Mouse (Mus musculus): ENCODE measurements around the gene Pars2. TPM values are rescaled to one million over a fixed set of nuclear protein-coding genes. Genes with fewer than 3 reads are reported as not detected.

Gene Pars2
- 1 to 10 TPM; 5.1 to 9.5 (median 8.5) TPM for total RNA-seq (2022)

DNA sequence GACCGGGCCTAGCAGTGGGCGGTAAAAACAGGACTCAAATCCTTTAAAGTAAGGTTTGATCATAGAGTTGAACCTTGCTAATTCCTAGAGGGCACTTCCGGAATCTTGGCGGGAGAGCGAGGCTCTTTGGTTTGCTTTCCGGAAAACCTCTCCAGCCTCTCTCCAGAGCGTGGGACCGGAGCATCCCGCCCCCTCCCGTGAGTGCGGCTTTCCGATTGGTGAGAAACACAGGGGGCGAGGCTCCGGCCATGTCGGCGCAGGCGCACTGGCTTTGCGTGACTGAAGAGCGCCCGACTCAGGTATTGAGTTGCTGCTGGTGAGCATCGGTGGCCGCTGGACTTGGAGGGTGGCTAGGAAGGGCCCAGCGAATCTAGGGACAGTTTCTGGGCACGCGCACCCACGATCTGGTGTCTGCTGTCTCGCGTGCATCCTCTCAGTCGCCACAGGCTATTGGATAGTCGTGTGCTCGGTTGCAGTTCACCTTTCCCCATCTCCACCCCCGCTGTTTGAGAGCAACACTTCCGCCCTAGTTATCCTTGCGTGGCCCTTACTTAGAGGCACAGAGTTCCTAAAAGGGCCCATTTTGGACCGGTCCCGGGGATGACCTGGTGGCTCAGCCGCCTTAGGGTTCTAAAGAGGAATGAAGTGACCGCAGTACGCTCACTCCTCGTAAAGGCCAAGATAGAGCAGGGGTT is at the start of gene Pars2:
Gene Pars2, plus strand, starts transcription at position 237 of the 695 bp plus-strand sequence.
- DNase-seq (ENCODE audit: low spot score in 2 of 2), result peak; percentile 96 to 97

DNA sequence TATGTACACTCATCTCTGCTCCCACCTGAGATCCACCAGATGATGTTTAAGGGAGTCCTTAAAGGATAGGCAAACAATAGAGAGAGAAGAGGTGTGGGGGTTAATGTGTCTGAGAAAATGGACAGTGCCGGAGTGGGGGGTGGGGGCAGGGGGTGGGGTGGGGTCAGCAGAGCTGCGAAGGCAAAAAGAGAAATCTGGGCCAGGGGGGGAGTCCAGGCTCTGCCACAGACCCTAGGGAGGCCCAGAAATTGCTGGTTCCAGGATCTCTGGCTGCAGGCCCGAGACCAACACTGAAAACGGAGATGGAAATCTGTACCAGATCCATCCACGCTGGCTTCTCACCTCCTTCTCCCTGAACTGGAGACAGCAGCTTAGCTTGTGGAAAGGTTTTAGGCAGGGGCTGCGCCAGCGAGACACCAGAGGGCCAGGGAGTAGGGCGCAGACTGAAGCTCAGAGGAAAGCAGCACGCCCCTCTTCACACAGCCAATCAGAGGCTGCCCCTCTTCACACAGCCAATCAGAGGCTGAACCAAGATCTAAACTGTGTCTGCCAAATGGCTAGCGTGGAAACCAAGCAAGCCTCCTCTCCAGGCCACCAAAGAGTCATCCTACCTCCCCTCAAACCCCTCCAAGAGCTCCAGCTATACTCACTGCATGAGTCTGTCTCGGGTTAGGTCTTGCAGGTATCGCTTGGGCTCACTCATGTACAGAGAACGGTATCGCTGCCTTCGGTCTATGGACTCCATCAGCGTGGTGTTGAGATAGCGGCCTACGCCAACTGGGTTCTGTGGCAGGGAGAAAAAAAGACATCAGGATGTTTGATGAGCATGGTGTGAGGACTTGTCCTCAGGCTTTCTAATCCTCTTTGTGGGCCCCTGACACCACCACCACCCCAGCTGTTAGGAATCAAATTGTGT is 44.0 kb upstream of the Pars2 start:
- no peak for DNase-seq (ENCODE audit: low spot score in 2 of 2)

DNA sequence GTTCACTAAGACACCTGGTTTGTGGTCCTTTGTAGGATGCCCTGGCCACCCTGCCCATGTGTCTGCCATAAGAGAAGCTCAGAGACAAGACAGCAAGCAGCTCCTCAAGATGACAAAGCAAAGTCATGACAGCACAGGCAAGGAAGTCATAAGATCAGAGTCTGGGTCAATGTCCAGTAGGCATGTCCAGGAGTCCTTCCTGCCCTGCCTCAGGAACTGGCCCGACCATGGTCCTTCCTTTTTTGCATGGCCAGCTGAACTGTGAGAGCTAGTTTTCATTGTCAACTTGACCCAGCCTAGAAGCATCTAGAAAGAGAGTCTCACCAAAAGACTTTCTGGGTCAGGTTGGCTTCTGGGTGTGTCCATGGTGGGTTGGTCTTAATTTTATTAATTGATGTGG is 43.0 kb upstream of the Pars2 start:
- no peak for DNase-seq (ENCODE audit: low spot score in 2 of 2)

DNA sequence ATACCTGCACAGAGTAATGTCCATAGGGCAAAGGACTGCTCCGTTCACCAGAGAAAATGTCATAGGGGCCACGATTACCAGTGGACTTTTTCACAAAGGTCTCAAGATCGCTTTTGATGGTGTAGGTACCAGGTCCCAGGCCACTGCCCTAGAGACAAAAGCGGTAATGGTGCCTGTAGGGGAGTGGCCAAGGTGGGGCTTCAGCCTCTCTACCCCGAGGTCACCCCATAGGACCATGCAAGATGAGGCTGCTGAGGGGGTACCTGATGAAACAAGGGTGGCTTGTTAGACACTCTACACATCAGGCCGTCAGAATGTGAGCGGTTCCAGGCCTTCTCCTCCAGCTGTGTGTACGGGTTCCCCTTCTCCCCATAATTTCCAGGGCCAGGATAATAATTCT is 37.8 kb upstream of the Pars2 start:
- DNase-seq (ENCODE audit: low spot score in 2 of 2), result no peak

DNA sequence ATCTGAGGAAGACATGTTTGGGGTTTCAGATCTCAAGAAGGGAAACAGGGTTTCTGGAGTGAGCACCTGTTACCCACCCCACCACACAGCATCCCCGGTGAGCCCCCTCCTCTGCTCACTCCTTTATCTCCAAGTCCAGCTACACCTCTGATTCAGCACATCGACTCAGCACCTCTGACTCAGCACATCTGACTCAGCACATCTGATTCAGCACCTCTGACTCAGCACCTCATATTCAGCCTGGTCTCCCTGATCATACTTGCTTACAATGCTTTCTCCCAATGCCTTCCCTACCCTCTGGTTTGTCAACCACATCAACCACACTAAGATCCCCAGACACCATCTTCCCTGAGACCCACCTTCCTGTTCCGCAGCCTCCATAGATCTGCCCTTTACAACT is 37.3 kb upstream of the Pars2 start:
- DNase-seq (ENCODE audit: low spot score in 2 of 2), result no peak

DNA sequence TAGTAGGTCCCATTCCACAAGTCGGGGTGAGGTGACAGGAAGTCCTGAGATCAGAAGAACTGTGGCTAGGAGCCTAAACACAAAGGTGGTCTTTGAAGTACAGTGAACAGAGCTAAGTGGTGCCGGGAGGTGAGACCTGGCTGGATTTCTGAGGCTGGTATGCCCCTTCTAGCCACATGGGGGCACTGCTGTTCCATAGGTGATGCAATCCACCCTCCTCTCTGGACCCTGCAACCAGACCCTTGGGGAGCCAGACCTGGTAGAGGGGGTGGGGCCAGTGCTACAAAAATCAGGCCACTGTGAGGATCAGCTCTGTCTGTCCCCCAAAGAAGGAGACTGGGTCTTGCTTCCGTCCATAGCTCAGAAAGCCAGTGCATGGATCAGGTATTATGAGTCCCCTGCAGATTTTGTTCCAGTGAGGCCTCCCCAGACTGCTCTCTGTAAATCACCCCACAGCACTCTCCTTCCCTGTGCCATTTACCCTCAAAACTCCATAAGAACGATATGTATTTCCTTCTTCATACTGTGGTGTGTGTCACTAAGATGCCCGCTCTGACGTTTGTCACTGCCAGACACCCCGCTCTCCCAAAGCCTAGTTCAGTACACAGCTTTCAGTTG is 36.6 kb upstream of the Pars2 start:
- DNase-seq (ENCODE audit: low spot score in 2 of 2), result peak; percentile 57 to 72

DNA sequence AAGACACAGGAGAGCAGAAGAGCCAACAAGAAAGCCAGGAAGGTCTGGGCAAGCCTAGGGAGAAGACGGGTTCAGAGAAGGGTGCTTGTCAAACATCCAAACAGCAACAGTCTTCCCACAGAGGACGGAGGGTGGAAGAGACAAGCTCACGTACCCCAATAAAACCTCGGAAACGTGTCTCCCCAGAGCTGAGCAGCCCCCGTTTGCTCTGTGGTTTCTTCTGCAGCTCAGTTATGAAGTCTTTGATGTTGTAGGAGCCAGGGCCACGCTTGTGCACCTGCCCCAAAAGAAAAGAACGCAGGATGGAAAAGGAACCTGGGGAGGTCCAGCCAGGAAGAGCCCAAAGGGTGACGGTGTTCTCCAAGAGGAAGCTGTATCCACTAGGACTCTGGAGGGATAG is 36.0 kb upstream of the Pars2 start:
- no peak for DNase-seq (ENCODE audit: low spot score in 2 of 2)

DNA sequence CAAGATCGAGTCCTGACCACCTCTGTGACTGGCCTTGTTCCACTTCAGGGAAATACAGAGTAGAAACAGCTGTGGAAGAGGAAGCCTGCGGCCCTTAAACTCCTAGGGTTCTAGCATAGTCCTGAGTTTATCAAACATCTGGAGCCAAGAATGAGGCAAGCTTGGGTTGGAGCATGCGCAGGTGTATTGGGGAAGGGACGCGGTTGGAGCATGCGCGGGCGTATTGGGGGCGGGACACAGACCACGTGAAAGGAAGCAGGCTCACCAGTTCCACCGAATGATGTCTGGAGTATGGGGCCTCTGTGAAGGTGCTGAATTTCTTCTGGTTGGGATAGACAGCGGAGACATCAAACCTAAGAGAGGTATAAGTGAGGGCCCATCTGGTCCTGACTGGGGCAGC is 35.2 kb upstream of the Pars2 start:
- DNase-seq (ENCODE audit: low spot score in 2 of 2), result no peak

DNA sequence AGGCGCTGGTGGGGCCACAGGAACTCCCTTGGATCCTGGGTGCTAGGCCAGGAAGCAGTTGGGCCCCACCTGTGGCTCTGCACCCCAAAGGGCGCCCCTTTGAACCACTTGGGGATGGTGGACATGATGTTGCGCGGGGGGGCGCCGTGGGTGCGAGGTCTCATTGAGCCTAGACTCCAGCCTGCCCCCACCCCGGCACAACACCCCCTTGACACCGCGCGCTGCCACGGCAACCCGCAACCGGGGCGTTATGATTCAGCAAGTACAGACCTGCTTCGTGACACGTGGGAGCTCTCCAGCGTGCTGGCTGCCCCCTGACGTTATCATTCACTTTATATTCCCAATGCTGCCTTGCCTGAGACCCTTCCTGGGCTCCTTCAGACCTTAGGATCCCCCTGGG is 33.8 kb upstream of the Pars2 start, which contains the start of gene Lexm:
Gene Lexm, minus strand, starts transcription at position 186 of the 400 bp plus-strand sequence.
- DNase-seq (ENCODE audit: low spot score in 2 of 2), result no peak

DNA sequence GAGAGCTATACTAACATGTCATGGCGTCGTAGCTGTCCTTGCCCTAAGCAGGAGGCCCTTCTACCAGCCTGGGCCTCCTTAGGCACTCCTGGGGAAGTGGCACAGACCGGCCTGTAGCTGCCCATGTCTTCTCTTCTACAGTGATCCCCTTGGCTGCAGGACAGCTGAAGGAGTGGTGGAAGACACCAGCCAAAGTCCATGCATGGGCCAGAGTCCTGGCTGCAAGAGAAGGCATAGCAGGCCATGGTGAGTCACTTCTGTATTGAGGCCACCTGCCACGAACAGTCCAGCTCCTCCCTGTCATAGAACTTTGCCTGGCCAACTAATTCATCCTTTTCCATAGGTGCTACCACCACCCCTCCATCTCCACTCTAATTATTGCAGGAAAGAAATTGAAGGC is 32.0 kb upstream of the Pars2 start:
- no peak for DNase-seq (ENCODE audit: low spot score in 2 of 2)

DNA sequence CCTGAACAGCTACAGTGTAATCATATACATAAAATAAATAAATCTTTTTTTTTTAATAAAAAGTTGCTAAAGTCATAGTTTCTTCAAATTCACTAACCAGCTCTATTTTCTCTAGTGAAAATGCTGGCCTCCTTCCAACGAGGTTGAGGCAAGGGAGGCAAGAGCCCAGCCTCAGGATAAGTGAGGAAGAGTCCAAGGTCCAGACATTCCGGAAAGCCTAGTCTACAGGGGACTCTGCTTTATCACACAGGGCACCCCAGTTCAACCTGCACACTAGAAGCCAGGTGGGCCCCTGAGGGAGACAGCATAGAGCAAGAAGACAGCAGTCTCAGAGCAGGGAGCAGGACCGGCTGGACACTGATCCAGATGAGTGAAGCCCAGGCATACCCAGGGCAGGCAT is 29.4 kb upstream of the Pars2 start:
- DNase-seq (ENCODE audit: low spot score in 2 of 2), result no peak

DNA sequence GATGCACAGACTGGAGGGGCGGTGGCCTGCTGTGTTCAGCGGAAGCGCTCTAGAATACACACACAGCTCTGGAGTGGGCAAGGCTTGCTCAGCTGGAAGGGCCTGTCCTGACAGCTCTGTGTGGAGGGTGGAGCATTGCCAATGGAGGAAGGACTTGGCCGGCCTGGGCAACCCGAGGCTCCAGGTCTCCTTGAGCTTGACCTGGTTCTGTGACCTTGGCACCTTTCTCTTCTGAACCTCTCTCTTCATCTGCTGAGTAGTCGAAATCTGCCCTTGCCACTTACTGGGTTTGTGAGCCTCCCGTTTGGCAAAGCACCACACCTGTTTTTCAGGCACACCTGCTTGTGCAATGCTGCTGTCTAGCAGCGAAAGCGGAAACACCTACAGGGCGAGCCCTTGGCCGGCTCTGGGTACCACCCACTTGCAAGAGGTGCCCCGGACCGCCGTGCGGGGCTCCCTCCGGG is 28.8 kb upstream of the Pars2 start, which contains the start of gene Ttc22:
Gene Ttc22, plus strand, starts transcription at position 403 of the 464 bp plus-strand sequence.
- DNase-seq (ENCODE audit: low spot score in 2 of 2), result no peak

DNA sequence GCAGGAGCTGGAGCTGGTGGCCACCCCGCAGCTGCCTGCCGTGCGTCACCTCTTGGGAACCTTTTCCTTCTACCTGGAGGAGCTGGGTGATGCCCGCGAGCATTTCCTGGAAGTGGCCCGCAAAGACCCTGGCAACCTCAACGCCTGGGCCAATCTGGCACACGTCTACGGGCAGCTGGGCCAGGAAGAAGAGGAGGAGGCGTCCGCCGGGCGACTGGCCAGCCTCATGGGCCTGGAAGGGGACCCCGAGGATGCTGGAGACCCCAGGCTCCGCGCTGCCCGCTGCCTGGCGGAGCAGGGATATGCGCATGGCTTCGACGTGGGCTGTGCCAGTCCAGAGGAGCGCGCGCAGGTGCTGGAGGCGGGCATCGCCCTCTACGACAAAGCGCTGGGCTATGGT is 28.2 kb upstream of the Pars2 start:
- no peak for DNase-seq (ENCODE audit: low spot score in 2 of 2)

DNA sequence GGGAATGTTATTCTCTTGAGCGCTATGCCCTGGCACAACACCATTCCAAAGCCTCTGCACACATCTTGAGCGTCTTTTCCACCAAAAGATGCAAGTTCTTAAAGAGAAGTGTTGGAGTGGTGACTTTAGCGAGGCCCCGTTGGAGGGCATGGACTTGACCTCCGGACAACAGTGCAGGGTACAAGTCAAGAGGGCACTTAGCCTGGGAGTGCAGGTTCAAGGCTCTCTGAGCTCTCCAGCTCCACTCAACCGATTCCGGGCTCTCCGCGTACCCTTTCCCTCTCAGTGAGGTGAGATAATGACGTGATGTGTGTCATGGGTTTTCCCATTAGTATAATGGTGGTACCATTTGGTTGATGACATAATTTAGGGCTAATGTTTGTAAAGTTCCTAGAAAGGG is 26.6 kb upstream of the Pars2 start:
- no peak for DNase-seq (ENCODE audit: low spot score in 2 of 2)

DNA sequence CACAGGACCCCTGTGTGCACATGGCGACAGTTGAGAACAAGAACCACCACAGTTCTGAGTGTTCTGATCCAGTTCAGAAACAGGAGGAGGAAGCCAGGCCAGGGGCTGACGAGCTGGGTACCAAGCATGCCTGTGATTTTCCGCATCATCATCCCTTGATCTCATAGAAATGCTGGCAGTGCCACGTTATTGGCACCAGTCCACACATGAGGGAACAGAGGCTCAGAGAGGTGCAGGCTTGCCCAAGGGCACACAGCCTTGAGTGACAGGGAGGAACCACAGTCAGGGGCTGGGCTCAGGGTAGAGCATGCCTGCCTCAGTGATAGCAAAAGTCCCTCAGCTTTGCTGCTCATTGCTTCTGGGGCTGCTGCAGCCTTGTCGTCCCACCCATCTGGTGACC is 23.1 kb upstream of the Pars2 start:
- DNase-seq (ENCODE audit: low spot score in 2 of 2), result no peak

DNA sequence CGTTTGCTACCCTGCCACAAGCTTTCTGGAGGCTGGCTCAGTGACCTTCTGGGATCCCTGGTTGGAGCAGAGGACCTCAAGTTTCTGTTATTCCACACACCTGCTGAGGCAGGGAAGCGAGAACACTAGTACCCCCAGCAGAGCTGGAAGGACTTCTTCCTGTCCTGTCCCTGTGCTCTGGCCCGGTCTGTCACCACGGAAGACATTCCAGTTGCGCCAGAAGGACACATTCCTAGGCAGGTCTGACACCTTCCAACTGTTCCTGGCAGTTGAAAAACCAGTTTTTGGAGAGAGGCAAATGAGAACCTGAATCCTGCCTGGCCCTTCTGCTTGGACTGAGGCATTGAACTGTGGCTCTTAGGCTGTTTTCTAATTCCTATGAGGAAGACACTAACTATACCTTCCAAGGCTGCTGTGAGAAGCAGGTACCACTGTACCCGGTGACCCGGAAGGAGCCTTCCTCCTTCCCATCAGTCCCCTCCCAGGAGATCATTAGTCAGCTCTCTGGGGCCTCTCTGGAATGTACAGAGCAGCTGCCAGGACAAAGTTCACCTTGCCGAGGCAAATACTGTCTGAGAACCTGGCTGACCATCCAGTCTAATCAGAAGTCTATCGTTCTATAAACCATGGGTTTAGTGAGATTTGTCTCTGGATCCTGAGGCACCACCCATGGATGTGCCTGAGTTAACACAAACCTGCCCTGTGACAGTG is 22.1 kb upstream of the Pars2 start:
- no peak for DNase-seq (ENCODE audit: low spot score in 2 of 2)

DNA sequence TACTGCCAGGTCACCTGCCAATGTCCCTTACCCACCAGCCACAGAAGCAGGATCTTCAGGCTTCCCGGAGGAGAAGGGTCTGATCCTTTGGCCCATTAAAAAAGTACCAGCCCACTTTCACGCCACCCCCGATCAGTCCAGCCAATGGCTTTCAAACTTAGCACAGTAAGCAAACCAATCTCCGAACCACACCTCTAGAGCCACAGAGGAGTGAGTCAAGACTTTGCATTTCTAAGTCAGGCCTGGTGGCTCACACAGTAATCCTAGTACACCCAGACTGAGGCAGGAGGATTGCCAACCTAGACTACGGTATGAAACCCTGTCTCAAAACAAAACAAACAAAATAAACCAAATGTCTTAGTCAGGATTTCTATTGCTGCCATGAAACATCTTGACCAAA is 21.5 kb upstream of the Pars2 start:
- DNase-seq (ENCODE audit: low spot score in 2 of 2), result no peak

DNA sequence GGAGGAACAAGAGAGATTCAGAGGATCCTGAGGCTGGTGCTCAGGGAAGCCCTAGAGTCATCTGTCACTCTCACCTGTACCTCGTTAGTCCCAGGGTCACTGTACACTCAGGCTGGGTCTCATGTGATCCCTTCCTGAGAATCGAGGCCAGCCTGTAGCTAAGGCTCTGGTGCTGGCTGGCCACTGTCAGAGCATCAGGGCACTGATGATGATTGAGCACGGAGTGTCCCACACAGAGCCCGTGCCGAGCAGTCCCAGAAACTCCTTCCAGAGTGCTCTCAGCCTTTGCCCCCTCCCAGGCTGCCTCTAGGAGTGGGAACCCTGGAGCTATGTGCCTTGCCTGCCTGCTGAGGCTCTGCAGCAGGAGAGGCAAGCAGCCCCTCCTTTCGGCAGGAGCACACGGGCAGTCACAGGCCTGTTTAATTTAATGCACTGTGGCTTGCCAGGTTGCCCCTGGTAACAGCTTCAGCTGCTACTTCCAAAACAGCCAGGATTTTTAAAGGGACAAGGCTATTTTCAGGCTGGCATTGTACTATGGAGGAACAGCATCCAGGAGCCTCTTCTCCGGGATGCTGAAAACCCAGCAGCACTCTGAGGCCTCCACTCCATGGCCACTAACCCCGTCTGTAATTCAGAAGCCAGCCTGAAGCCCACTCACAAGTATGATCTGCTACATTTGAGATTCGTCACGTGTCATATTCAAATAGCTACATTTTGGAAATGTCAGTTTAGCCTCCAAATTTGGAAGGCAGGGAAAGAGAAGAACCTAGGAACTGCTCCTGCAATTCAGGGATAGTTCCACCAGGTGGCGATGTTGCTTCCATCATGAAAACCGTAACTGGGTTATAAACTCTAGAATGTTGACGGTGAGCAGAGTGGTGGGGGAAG is 20.3 kb upstream of the Pars2 start:
- DNase-seq (ENCODE audit: low spot score in 2 of 2), result peak; percentile 90 to 96

DNA sequence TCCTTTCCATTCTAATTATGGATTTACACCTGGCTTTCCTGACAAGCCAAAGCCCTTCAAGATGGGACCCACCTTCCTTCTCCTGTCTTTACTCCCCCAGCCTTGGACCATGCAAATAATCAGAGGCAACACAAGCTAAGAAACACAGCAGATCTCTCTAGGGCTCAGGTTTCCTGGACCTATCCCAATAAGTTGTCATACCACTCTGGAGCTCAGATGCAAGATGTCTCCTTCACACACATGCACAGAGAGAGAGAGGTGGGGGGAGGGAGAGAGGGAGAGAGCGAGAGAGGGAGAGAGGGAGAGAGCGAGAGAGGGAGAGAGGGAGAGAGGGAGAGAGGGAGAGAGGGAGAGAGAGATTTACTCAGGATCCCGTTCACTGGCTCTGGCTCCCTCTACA is 18.6 kb upstream of the Pars2 start:
- DNase-seq (ENCODE audit: low spot score in 2 of 2), result no peak

Measured in layer of hippocampus, adult 8-10 months (tissue).